Mouse (Mus musculus) olfactory bulb, adult 2 months (tissue): ENCODE measurements around the gene Chrna9.

Experiments used
- CTCF ChIP-seq: fragments of 200-500 bp; IDR thresholded peaks from 2 replicates; pipeline ENCODE4 v1.5.1; 2012; ENCODE audit warnings: low read depth, mild to moderate bottlenecking, low read length, moderate library complexity; ENCODE audit not compliant: insufficient read depth
- POLR2A ChIP-seq: fragments of 200-500 bp; IDR thresholded peaks from 2 replicates; pipeline ENCODE4 v1.6.1; 2012; ENCODE audit warnings: mild to moderate bottlenecking, low read depth, low read length, moderate library complexity; ENCODE audit not compliant: insufficient read depth

GRCm38 (mm10) chr5:66004134-66004925, 69.6 kb downstream of the Chrna9 start, which contains the start of gene 9130230L23Rik:
- TF ChIP-seq CTCF (no peak), POLR2A (no peak)
